25 mouse cellular contexts compared by ENCODE assay signal in the genomic region with DNA sequence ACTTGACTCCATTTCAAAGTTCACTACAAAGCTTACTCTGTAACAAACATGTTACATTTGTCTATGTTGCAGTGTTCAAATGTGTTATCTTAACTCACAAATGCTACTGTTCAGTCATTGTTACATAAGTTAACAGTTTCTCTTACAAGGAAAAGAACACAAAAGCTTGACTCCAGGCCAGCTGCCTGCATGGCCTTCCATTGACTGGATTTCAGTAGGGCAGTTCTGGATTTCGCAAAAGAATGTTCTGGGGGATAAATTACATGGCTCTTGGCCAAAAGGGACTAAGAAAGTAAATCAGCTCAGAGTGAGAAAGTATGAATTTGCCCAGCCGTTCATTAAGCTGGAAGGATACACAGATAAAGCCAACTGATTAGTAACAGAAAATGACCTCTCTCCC. TPM values are rescaled to one million over a fixed set of nuclear protein-coding genes. Genes with fewer than 3 reads are reported as not detected.
DNase-seq lines count a peak whose midpoint lies in the region; ATAC-seq lines count a peak whose summit lies in the region.
"Had no signal": no experiment of that assay in that cellular context is flagged by ENCODE, and none has a peak within 500 bp of the region (broad histone marks: within the 10 kb centered on the region; RNA-seq: fewer than 3 reads in every experiment).

No protein-coding gene starts in this region.

- DNase-seq in embryonic facial prominence, embryonic 14.5 days (ENCODE audit: low spot score), result peak; percentile 53
- no peak for DNase-seq in embryonic facial prominence, embryonic 10.5 days (ENCODE audit: low spot score)
- peak; percentile 19 for DNase-seq in kidney, postnatal 14 days
- DNase-seq in kidney, postnatal 4 days, result no peak
- peak; percentile 60 for DNase-seq in adipocyte (ENCODE audit: low spot score)
- DNase-seq in lung, postnatal 25 days (ENCODE audit: low spot score), result peak; percentile 47
- DNase-seq in thymus, postnatal 0 days (ENCODE audit: low spot score), result no peak
- DNase-seq: adrenal gland, postnatal 25 days; cerebellum, adult 18-20 months; cerebellum, postnatal 25 days; embryo, embryonic 11 days; gastrocnemius, postnatal 10 days; heart, adult 2 months; liver, postnatal 0 days; midbrain, embryonic 14.5 days; spleen, adult 18-20 months; thymus, adult 2 months had no signal

- no peak overlapping the region for H3K4me3 ChIP-seq in embryonic facial prominence, embryonic 14.5 days (ENCODE audit: low read depth, low read length)
- no peak overlapping the region for H3K4me3 ChIP-seq in embryonic facial prominence, embryonic 10.5 days
- H3K4me3 ChIP-seq: forebrain, embryonic 10.5 days; heart, adult 2 months; heart, embryonic 15.5 days; limb, embryonic 15.5 days; megakaryocyte, embryonic 14.5 days; myocyte had no signal

- no peak overlapping the region for H3K27ac ChIP-seq in embryonic facial prominence, embryonic 14.5 days (replicated peaks; ENCODE audit: low read depth, low read length)
- no peak overlapping the region for H3K27ac ChIP-seq in embryonic facial prominence, embryonic 10.5 days (replicated peaks)
- H3K27ac ChIP-seq: forebrain, embryonic 10.5 days; heart, adult 2 months; heart, embryonic 15.5 days; hindbrain, postnatal 0 days; limb, embryonic 15.5 days had no signal

- H3K27me3 ChIP-seq in embryonic facial prominence, embryonic 14.5 days (replicated peaks; ENCODE audit: control insufficient read depth, insufficient read depth, low read length), result no peaks in the 10 kb centered on the region
- no peaks in the 10 kb centered on the region for H3K27me3 ChIP-seq in embryonic facial prominence, embryonic 10.5 days (replicated peaks; ENCODE audit: low read depth, poor library complexity, severe bottlenecking)
- H3K27me3 ChIP-seq: CH12.LX; heart, embryonic 15.5 days; limb, embryonic 15.5 days had no signal

- no peak overlapping the region for H3K4me2 ChIP-seq in embryonic facial prominence, embryonic 14.5 days (ENCODE audit: low read depth, low read length)
- H3K4me2 ChIP-seq: heart, embryonic 15.5 days; limb, embryonic 15.5 days had no signal

- no peaks in the 10 kb centered on the region for H3K4me1 ChIP-seq in embryonic facial prominence, embryonic 14.5 days (ENCODE audit: control insufficient read depth, insufficient read depth, low read length)
- H3K4me1 ChIP-seq in embryonic facial prominence, embryonic 10.5 days, result no peaks in the 10 kb centered on the region
- H3K4me1 ChIP-seq: forebrain, embryonic 10.5 days; heart, embryonic 15.5 days; limb, embryonic 15.5 days had no signal

- no peaks in the 10 kb centered on the region for H3K36me3 ChIP-seq in embryonic facial prominence, embryonic 14.5 days (ENCODE audit: control insufficient read depth, insufficient read depth, low read length)
- no peaks in the 10 kb centered on the region for H3K36me3 ChIP-seq in embryonic facial prominence, embryonic 10.5 days (replicated peaks)
- H3K36me3 ChIP-seq: forebrain, embryonic 10.5 days; heart, embryonic 15.5 days; limb, embryonic 15.5 days had no signal

- ATAC-seq in embryonic facial prominence, embryonic 14.5 days (ENCODE audit: low read depth), result no peak
- ATAC-seq: hindbrain, postnatal 0 days; intestine, postnatal 0 days; liver, postnatal 0 days had no signal

- H3K9me3 ChIP-seq in embryonic facial prominence, embryonic 14.5 days (ENCODE audit: control insufficient read depth, low read length), result no peaks in the 10 kb centered on the region
- no peaks in the 10 kb centered on the region for H3K9me3 ChIP-seq in embryonic facial prominence, embryonic 10.5 days
- H3K9me3 ChIP-seq: forebrain, embryonic 10.5 days; heart, embryonic 15.5 days; limb, embryonic 15.5 days; megakaryocyte, embryonic 14.5 days had no signal

- no peak overlapping the region for H3K9ac ChIP-seq in embryonic facial prominence, embryonic 14.5 days (ENCODE audit: low read depth, low read length)
- H3K9ac ChIP-seq: heart, embryonic 15.5 days; limb, embryonic 15.5 days; liver, postnatal 0 days had no signal

- WGBS in embryonic facial prominence, embryonic 14.5 days, result 55% methylated on average over 2 of the region's 2 CpGs
- 80% methylated on average over 2 of the region's 2 CpGs for WGBS in embryonic facial prominence, embryonic 10.5 days

RNA-seq across cellular contexts. Expression of a gene that starts 9.7 kb away (rescaled TPM):
- polyA plus RNA-seq in embryonic facial prominence, embryonic 14.5 days (2014; fragmentation: Nextera tagmentation; extraction: Ambion mirVana), result 22.2 and 22.4 TPM in 2 replicates
- polyA plus RNA-seq in embryonic facial prominence, embryonic 10.5 days (2016; fragmentation: Nextera tagmentation; extraction: Ambion mirVana), result 12.6 and 12.7 TPM in 2 replicates
- 15.3 and 15.6 TPM in 2 replicates for polyA plus RNA-seq in thymus, postnatal 0 days (2015; fragmentation: Nextera tagmentation; extraction: Ambion mirVana)

Comparison
In these comparisons a context has a peak if more than half of its experiments do, and no peak if none do; other contexts are left out.
1. DNase-seq: peak in embryonic facial prominence, embryonic 14.5 days (single experiment), kidney, postnatal 14 days (single experiment), adipocyte (single experiment) and lung, postnatal 25 days (single experiment); none in embryonic facial prominence, embryonic 10.5 days (single experiment), kidney, postnatal 4 days (0 of 2) and thymus, postnatal 0 days (single experiment).